Mouse (Mus musculus): ENCODE measurements around the gene Cbfa2t3. TPM values are rescaled to one million over a fixed set of nuclear protein-coding genes. Genes with fewer than 3 reads are reported as not detected.

Gene Cbfa2t3
- total RNA-seq, 2 experiments from 2014 or later = 17.3 to 19.3 TPM

DNA sequence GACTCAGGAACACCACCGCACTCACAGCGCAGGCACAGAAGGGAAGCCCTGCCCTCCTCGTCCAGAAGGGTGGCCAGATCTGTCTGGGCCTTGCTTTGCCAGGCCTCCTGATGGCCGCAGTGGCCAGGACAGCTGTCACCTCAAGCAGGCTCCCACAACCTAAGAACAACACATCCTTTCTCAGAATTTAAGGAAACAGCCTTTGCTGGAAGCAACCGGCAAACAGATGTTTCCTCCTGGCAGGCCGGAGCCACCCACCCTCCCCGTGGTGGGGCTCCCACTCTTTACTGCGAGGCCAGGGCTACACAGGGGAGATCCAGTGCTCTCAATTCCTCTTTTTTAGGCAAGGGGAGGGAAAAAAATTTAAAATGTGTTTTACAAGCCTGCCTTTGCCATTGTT, 33.7 kb downstream of the Cbfa2t3 start:
- DNase-seq = peak; percentile 76

- no peak for DNase-seq
Measured at GRCm38 (mm10) chr8:122663670-122664069, 35.2 kb downstream of the Cbfa2t3 start.

DNA sequence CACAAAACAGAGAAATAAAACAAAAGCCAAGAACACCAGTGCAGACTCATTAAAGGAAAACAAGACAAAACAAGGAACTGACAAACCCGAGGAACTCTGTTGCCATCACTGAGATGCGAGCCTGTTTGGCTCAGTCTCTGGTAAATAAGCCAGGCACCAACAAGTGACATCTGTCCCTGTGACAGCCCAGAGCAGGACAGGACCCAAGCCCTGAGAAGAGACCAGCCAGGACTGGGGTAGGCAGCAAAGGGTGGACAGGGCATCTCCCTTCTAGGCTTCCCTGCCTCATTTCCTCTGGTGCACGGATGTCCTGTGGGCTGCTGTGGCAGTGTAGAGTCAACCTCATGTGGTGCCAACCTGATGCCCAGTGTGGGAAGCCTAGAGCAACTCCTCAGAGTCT, 35.8 kb downstream of the Cbfa2t3 start:
- DNase-seq = no peak

DNA sequence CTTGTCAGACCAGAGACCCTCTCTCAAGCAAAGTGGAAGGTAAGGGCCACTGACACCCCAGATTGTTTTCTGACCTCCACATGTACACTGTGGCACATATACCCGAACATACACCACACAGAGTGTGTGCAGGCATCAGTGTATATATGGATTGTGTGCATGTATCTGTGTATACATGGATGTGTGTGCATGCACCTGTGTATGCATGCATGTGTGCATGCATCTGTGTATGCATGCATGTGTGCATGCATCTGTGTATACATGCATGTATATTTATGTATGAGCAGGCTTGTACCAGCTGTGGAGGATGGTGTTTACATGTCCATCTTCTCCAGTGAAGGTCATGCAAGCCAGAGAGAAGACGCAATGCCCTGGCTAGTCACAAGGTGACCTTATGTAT, 37.0 kb downstream of the Cbfa2t3 start:
- no peak for DNase-seq

GRCm38 (mm10) chr8:122661138-122661537, 37.8 kb downstream of the Cbfa2t3 start:
- peak; percentile 86 for DNase-seq

DNA sequence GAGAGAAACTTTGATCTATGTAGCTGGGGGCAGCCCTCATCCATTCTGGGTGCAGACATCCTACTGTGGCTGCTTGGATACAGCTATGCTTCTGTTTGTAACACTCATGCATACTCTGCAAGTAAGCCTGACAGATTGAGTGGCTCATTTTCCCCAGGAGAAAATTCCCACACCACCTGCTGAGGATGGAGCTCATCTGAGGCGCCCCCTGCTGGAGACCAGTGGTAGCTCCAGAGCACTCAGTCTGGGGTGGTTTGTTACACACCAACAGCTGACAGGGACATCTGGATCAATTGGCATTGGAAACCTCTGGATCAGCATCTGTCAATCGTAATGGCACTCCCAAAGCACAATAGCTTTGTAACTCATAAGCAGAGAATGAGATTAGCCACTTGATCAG, 38.9 kb downstream of the Cbfa2t3 start:
- no peak for DNase-seq

- no peak for DNase-seq
Measured at GRCm38 (mm10) chr8:122658807-122659160, 40.1 kb downstream of the Cbfa2t3 start.

- DNase-seq = no peak
Measured at GRCm38 (mm10) chr8:122658149-122658806, 40.6 kb downstream of the Cbfa2t3 start.

DNA sequence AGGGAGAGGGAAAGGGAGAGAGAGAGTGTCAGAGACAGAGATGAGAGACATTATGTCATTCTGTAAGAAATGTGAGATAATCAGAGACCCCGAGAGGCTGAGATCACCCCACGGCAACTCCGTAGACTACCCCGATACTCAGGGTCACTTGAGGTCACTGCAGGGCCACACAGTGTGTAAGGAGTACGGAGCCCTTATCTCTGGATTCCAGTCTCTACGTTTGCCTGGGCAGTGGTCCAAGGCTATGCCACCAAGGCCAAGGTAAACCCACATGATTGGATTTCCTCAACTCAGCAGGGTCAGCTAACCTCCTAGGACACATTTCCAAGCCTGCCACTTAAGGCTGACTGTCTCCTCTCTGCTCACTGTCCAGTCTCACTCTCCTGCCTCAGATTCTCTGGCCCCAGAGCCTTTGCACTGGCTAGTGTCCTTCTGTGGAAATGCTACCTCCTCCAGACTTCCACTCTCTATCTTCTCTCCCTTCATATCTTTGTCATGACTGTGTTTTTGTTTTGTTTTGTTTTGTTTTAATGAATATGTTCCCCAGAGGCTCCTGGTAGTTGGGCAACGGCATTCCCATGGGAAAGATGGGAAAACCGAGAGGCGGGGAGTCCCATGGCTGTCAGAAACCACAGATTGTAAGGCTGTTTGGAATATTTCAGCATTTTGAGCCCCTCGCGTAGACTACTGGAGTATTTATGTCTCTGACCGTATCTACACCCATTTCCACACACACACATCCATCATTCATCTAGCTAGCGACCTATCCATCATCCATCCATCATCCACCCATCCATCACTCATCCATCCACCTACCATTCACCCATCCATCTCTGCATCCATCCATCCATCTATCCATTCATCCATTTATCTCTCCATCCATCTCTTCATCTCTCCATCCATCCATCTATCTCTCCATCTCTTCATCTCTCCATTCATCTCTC, 42.6 kb downstream of the Cbfa2t3 start:
- peak; percentile 81 for DNase-seq

- DNase-seq = peak; percentile 66
Measured at GRCm38 (mm10) chr8:122654768-122655167, 44.1 kb downstream of the Cbfa2t3 start.

DNA sequence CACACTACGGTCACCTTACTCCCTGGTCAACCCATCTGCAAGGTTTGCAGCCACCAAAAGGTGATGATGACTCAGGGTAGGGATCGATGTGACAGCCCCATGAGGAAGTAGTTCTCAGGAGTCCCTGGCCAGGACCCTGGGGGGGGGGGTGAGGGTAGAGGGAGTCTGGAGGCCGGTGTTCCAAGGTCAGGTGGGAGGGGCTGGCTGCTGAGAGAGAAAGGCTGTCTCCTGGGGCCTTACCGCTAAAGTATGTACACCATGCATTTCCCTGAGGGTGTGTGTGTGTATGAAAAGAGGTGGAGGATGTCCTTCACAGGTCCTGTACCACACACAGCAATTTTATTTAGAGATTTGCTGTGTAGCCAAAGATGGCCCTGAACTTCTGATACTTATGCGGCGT, 46.3 kb downstream of the Cbfa2t3 start:
- DNase-seq = no peak

- peak; percentile 40 for DNase-seq
Measured at GRCm38 (mm10) chr8:122651326-122651921, 47.5 kb downstream of the Cbfa2t3 start.

DNA sequence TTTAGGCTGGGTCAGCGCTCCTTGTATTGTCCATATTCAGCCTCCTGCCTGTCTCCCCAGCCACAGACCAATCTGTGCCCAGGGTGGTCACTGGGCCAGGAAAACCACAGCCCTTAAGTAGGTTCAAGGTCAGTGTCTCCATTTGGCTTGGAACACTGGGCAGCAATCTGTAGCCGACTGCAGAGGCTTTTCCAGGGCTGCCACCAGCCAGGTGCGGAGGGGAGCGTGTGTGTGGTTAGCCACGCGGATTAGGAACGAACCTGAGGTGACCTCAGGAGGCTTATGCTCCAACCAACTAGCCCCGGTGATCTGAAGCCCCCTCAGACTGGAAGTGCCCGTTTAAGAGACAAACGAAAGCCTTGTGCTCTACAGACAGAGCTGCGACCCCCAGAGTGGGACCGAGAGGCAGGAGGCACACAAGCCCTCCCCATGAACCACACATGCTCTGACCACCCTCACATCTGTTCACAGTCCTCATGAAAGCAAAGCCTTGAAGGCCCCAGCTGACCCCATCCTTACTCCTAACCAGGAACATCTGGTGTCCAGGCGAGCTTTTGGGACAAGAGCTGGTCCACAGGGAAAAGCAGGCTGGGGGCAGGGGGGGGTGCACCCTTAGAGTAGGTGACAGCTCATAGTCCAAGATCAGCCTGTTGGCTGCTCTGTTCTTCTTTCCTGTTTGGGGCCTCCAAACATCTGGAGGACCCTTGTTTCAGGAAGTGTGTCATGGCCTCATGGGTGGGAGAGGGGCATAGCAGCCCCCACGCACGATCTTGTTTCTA, 50.5 kb downstream of the Cbfa2t3 start:
- no peak for DNase-seq

GRCm38 (mm10) chr8:122646337-122646736, 52.6 kb downstream of the Cbfa2t3 start:
- no peak for DNase-seq

DNA sequence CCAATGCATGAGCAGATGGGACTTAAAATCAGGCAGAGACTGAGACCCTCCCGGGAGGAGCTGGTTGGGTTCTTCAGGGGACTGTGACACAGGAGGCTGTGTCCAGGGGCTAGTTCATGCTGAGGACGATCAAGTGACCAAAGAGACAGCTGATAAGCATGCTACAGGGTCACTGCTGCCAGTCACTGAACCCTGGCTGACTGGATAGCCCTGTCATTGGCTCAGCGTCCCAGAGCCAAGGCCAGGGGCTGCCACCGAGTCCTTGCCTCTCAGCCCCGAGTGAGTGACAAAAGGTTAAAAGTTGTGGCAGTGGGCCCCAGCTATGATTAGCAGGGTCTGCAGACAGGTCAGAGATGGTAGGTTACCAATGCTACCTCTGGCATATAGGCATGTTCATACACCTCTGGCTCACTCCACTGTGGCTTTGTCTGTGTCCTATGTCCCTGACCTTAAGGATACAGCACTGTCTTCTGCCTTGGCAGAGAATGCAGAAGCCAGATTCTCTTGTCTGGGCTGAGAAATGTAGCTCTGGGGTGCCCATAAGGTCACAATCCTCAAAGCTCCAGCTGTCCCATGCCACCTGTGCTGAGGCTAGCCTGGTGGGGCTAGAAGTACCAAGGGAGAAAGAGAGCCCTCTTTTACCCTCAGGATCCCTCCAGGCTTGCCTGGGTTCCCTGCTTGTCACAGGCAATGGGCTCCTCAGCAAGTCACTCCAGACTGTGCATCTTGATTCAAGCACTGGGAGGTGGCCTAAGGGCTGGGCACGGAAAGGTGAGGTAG, 54.5 kb downstream of the Cbfa2t3 start:
- no peak for DNase-seq

DNA sequence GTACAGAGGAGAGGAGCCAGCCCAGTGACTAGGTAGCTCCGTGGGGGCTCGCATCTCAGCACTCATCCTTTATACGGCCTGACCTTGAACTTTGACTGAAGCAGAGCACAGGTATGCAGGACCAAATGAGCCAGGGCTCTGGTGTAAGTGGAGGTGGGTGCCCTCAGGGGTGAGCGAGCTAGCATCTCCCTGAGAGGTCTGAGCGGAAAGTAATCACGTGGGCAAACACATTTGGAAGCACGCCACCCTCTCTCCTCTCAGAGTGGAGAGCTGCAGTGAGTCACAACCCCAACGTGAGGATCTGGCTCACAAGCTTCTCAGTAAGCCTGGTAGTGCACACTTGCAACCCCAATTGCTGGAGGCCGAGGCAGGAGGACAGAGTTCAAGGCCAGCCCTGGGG, 56.8 kb downstream of the Cbfa2t3 start:
- DNase-seq = peak; percentile 81

- DNase-seq = no peak
Measured at GRCm38 (mm10) chr8:122641406-122641805, 57.5 kb downstream of the Cbfa2t3 start.

GRCm38 (mm10) chr8:122640825-122641224, 58.1 kb downstream of the Cbfa2t3 start:
- no peak for DNase-seq

- peak; percentile 80 for DNase-seq
Measured at GRCm38 (mm10) chr8:122639521-122640248, 59.2 kb downstream of the Cbfa2t3 start.

DNA sequence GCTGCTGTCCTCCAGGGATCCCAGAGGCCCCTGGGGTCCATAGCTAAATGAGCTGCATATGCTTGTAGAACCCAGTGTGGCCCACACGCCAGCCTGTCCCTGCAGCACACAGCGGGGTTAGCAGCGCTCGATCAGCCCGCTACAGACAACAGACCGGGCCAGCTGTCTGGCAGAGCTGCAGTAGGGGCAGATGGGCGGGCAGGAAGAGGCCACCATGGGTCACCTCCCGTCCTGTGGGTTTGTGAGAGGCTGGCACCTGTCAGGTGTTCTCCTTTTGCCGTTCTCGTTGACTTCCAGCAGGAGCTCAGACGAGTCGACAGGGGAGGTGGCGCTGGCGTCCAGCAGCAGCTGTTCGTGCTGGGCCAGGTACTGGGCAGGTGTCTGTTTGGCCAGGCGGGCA, 60.3 kb downstream of the Cbfa2t3 start:
- DNase-seq = no peak

DNA sequence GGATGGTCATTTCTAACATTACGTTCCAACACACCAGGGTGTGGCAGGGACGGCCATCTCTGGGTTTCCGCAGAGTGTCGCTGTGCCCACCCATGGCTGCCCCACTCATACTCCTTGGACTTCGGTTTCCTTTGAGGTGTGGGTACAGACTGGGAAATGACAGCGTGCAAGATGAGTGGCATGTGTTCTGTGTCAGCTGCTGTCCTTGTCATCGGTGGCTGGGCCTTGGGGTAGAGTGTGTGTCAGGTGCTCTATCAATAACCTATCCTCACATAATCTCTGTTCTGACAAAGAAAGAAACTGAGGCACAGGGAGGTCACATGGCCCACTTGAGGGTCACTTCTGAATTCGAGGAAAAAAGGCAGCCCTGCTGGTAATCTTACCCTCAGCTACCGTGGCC, 61.7 kb downstream of the Cbfa2t3 start:
- no peak for DNase-seq

Measured in heart, postnatal 4 days (tissue).